7 mouse cellular contexts compared by ENCODE assay signal in the genomic region with DNA sequence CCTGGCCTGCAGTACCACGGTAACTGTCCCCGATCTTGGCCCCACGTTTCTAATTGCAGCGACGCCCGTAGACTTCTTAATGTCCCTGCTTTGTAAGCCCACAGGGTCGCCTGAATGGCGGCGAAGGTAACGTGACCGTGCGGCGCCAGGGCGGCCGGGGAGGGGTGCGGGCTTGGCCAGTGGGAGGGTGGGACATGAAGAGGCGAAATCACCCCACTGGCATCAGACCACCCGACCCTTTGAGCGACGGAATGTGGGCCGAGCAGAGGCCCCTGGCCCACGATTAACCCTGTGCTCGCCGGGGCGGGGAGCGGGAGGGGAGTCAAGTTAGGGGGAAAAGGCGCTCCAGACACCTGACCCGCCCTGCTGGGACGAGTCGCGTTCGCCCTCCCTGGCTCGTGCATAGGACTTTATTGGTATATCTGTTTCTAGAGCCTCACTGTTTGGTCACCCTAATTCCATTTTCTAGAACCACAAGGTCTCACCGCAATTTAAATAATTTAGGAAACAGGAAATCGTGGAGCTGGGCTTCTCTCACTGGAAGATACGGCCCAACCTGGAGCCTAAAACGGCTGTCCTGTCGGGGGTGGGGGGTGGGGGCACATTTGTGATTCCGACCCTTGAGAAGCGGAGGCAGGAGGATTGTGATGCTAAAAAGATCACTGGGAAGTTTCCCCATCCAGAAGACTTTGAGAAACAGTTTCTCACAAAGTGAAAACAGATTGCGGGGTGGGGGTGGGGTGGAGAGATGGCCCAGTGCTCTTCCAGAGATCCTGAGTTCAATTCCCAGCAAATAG. TPM values are rescaled to one million over a fixed set of nuclear protein-coding genes. Genes with fewer than 3 reads are reported as not detected.
DNase-seq lines count a peak whose midpoint lies in the region; ATAC-seq lines count a peak whose summit lies in the region.

No protein-coding gene starts in this region.

- no peaks in the 10 kb centered on the region for H3K4me1 ChIP-seq in heart, embryonic 12.5 days (replicated peaks)

- no peaks in the 10 kb centered on the region for H3K36me3 ChIP-seq in heart, embryonic 12.5 days

- peak overlapping the region; percentile 80 for H3K27ac ChIP-seq in heart, embryonic 12.5 days (ENCODE audit: poor library complexity, severe bottlenecking)

- peak overlapping the region; percentile 62 for H3K4me3 ChIP-seq in heart, embryonic 12.5 days

- peak; percentile 46 for DNase-seq in thymus, postnatal 4 days
- DNase-seq in thymus, postnatal 14 days = no peak
- peak; percentile 49 to 50 for DNase-seq in cerebellum, postnatal 36 days
- DNase-seq in kidney, postnatal 4 days = peak; percentile 56 to 66
- peak; percentile 53 for DNase-seq in lung, postnatal 10 days
- DNase-seq in right cerebral cortex, postnatal 14 days = peak; percentile 57

- peak overlapping the region; percentile 78 for H3K9ac ChIP-seq in heart, embryonic 12.5 days

- H3K27me3 ChIP-seq in heart, embryonic 12.5 days (replicated peaks) = no peaks in the 10 kb centered on the region

- ATAC-seq in heart, embryonic 12.5 days (ENCODE audit: insufficient number of reproducible peaks, low FRiP score) = peak; percentile 81

- H3K4me2 ChIP-seq in heart, embryonic 12.5 days = peak overlapping the region; percentile 80

- WGBS in heart, embryonic 12.5 days = 2% methylated on average over 38 of the region's 41 CpGs

- H3K9me3 ChIP-seq in heart, embryonic 12.5 days (replicated peaks) = no peaks in the 10 kb centered on the region

RNA-seq across cellular contexts. Expression of a gene that starts 15.0 kb away (rescaled TPM):
- 5.2 and 5.3 TPM in 2 replicates for polyA plus RNA-seq in heart, embryonic 12.5 days (2016; fragmentation: Nextera tagmentation; extraction: Ambion mirVana)

RNA-seq across cellular contexts. Expression of a gene that starts 21.5 kb away (rescaled TPM):
- polyA plus RNA-seq in heart, embryonic 12.5 days (2016; fragmentation: Nextera tagmentation; extraction: Ambion mirVana) = 13.8 and 14.1 TPM in 2 replicates
